Mouse (Mus musculus): ENCODE measurements around the gene Ppp1r9a. TPM values are rescaled to one million over a fixed set of nuclear protein-coding genes. Genes with fewer than 3 reads are reported as not detected.

The Ppp1r9a gene
- polyA plus RNA-seq, 2 experiments: 2.6 to 3.0 TPM

GRCm38 (mm10) chr6:5113734-5114133 lies 211.0 kb downstream of the Ppp1r9a start:
- H3K9me3 ChIP-seq (ENCODE audit: control insufficient read depth, low read length): no peaks in the 10 kb centered on the region
- 62% methylated on average over 5 of the region's 5 CpGs for WGBS (ENCODE audit: insufficient replicate concordance)
- no peak overlapping the region for H3K9ac ChIP-seq (replicated peaks)
- no peaks in the 10 kb centered on the region for H3K27me3 ChIP-seq (ENCODE audit: control insufficient read depth, insufficient read depth, low read length)
- H3K4me2 ChIP-seq (ENCODE audit: low read depth): no peak overlapping the region
- DNase-seq (ENCODE audit: low read depth in 3 of 3, low spot score in 3 of 3): no peak
- H3K36me3 ChIP-seq (replicated peaks; ENCODE audit: control insufficient read depth, insufficient read depth, low read depth): no peaks in the 10 kb centered on the region
- ATAC-seq (ENCODE audit: insufficient read depth): no peak
- no peak for TF ChIP-seq CTCF (IDR thresholded peaks at IDR 0.05; ENCODE audit: low read depth)
- no peak for TF ChIP-seq EP300 (IDR thresholded peaks at IDR 0.05; ENCODE audit: low read depth)
- no peak overlapping the region for H3K4me3 ChIP-seq (ENCODE audit: insufficient read depth in 1 of 2, low read depth in 2 of 2, low read length in 2 of 2)
- no peak overlapping the region for H3K27ac ChIP-seq
- H3K4me1 ChIP-seq (replicated peaks; ENCODE audit: control insufficient read depth in 2 of 2, insufficient read depth in 2 of 2, low read length in 1 of 2): peaks cover 0 to 10% of the 10 kb centered on the region in 2 experiments; a peak in 2 of 4 replicates

- Histone ChIP-seq H3K36me3 (replicated peaks; ENCODE audit: control insufficient read depth, insufficient read depth, low read depth) (no peaks in the 10 kb centered on the region), H3K9ac (replicated peaks) (no peak overlapping the region), H3K27me3 (ENCODE audit: control insufficient read depth, insufficient read depth, low read length) (no peaks in the 10 kb centered on the region), H3K4me3 (ENCODE audit: insufficient read depth in 1 of 2, low read depth in 2 of 2, low read length in 2 of 2) (no peak overlapping the region), H3K4me1 (replicated peaks; ENCODE audit: control insufficient read depth in 2 of 2, insufficient read depth in 2 of 2, low read length in 1 of 2) (peaks cover 0 to 8% of the 10 kb centered on the region in 2 experiments; a peak in 2 of 4 replicates), H3K27ac (no peak overlapping the region), H3K4me2 (ENCODE audit: low read depth) (no peak overlapping the region), H3K9me3 (ENCODE audit: control insufficient read depth, low read length) (no peaks in the 10 kb centered on the region)
- 73% methylated on average over 7 of the region's 7 CpGs for WGBS (ENCODE audit: insufficient replicate concordance)
- TF ChIP-seq EP300 (IDR thresholded peaks at IDR 0.05; ENCODE audit: low read depth) (no peak), CTCF (IDR thresholded peaks at IDR 0.05; ENCODE audit: low read depth) (no peak)
- DNase-seq (ENCODE audit: low read depth in 3 of 3, low spot score in 3 of 3) (no peak), ATAC-seq (ENCODE audit: insufficient read depth) (no peak)
Observed at GRCm38 (mm10) chr6:5114857-5115256, 212.1 kb downstream of the Ppp1r9a start.

DNA sequence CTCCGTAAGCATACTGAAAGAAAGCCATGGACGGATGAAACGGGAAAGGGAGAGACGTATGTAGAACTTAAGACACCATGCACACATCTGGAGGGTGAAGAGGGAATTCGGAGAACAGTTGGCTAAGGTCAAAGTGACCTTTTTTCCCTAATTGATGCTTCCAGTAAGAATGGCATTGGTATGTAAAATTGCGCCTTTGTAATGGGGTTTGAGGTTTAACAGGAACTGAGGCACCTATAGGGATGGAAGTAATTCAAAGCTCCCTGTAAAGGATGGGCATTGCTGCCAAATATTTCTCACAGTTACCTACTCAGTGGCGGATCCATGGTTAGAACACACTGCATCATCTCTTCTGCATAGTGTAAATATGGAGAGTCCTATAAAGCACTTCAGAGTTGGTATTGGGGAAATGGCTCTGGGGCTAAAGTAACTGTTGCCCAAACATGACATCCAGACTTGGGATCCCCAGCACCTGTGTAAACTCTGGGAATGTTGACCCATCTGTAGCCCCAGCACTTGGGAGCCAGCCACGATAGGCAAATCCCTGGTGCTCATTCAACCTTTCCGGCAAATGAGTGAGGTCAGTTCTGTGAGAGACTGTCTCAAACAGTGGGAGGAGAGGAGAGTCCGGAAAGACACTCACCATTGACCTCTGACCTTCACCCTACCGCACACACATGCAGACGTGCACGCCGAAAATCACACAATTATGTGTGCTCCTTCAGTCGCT lies 216.6 kb downstream of the Ppp1r9a start:
- Histone ChIP-seq H3K27me3 (ENCODE audit: control insufficient read depth, insufficient read depth, low read length) (no peaks in the 10 kb centered on the region), H3K27ac (no peak overlapping the region), H3K9ac (replicated peaks) (no peak overlapping the region), H3K4me3 (ENCODE audit: insufficient read depth in 1 of 2, low read depth in 2 of 2, low read length in 2 of 2) (no peak overlapping the region), H3K36me3 (replicated peaks; ENCODE audit: control insufficient read depth, insufficient read depth, low read depth) (no peaks in the 10 kb centered on the region), H3K9me3 (ENCODE audit: control insufficient read depth, low read length) (no peaks in the 10 kb centered on the region), H3K4me1 (replicated peaks; ENCODE audit: control insufficient read depth in 2 of 2, insufficient read depth in 2 of 2, low read length in 1 of 2) (no peaks in the 10 kb centered on the region; a peak in 1 of 4 replicates), H3K4me2 (ENCODE audit: low read depth) (no peak overlapping the region)
- no peak for DNase-seq (ENCODE audit: low read depth in 3 of 3, low spot score in 3 of 3)
- WGBS (ENCODE audit: insufficient replicate concordance): 82% methylated on average over 15 of the region's 15 CpGs
- no peak for ATAC-seq (ENCODE audit: insufficient read depth)
- TF ChIP-seq EP300 (IDR thresholded peaks at IDR 0.05; ENCODE audit: low read depth) (no peak), CTCF (IDR thresholded peaks at IDR 0.05; ENCODE audit: low read depth) (no peak)

- Histone ChIP-seq H3K4me3 (ENCODE audit: insufficient read depth in 1 of 2, low read depth in 2 of 2, low read length in 2 of 2) (no peak overlapping the region), H3K4me1 (replicated peaks; ENCODE audit: control insufficient read depth in 2 of 2, insufficient read depth in 2 of 2, low read length in 1 of 2) (no peaks in the 10 kb centered on the region; a peak in 1 of 4 replicates), H3K9ac (replicated peaks) (no peak overlapping the region), H3K9me3 (ENCODE audit: control insufficient read depth, low read length) (no peaks in the 10 kb centered on the region), H3K36me3 (replicated peaks; ENCODE audit: control insufficient read depth, insufficient read depth, low read depth) (no peaks in the 10 kb centered on the region), H3K27me3 (ENCODE audit: control insufficient read depth, insufficient read depth, low read length) (no peaks in the 10 kb centered on the region), H3K27ac (no peak overlapping the region), H3K4me2 (ENCODE audit: low read depth) (no peak overlapping the region)
- ATAC-seq (ENCODE audit: insufficient read depth) (no peak), DNase-seq (ENCODE audit: low read depth in 3 of 3, low spot score in 3 of 3) (no peak)
- 50% methylated on average over 3 of the region's 3 CpGs for WGBS (ENCODE audit: insufficient replicate concordance)
- TF ChIP-seq EP300 (IDR thresholded peaks at IDR 0.05; ENCODE audit: low read depth): no peak
- TF ChIP-seq CTCF (IDR thresholded peaks at IDR 0.05; ENCODE audit: low read depth): no peak
Observed at GRCm38 (mm10) chr6:5120229-5120628, 217.5 kb downstream of the Ppp1r9a start.

DNA sequence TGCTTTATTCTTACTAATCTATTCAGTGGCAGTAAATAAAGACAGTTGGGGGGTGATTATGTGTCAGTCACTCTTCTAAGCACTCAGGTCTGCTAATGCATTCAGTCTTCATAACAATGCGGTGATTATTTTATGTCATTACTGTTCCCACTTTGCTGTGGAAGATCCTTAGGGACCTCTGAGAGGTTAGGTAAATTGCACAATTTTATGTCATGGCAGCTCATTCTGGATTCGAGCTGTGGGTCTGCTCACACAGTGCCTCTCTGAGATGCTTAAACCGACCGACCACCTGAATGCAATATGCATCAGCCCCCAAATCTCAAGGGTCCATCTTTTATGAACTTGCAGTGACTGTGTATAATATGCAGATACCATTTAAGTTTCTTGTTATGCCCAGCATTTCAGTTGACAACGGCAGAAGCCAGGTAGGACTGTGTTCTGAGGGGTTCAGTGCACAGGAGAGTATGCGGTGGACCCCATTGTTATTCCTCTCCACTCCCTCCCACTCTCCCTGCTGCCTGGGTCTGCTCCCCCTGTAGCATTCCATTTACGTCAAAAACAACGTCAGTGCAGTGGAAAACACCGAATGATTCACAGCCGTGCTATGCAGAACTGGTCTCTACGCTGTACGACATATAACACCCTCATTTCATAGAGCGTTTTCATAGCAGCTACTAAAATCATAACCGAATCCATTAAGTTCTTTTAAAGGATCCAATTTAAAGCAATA lies 226.8 kb downstream of the Ppp1r9a start:
- no peak for DNase-seq (ENCODE audit: low read depth in 3 of 3, low spot score in 3 of 3)
- H3K36me3 ChIP-seq (replicated peaks; ENCODE audit: control insufficient read depth, insufficient read depth, low read depth): no peaks in the 10 kb centered on the region
- no peak overlapping the region for H3K4me2 ChIP-seq (ENCODE audit: low read depth)
- no peaks in the 10 kb centered on the region for H3K4me1 ChIP-seq (replicated peaks; ENCODE audit: control insufficient read depth in 2 of 2, insufficient read depth in 2 of 2, low read length in 1 of 2)
- no peak overlapping the region for H3K9ac ChIP-seq (replicated peaks)
- H3K9me3 ChIP-seq (ENCODE audit: control insufficient read depth, low read length): no peaks in the 10 kb centered on the region
- no peaks in the 10 kb centered on the region for H3K27me3 ChIP-seq (ENCODE audit: control insufficient read depth, insufficient read depth, low read length)
- ATAC-seq (ENCODE audit: insufficient read depth): no peak
- TF ChIP-seq CTCF (IDR thresholded peaks at IDR 0.05; ENCODE audit: low read depth): no peak
- no peak for TF ChIP-seq EP300 (IDR thresholded peaks at IDR 0.05; ENCODE audit: low read depth)
- no peak overlapping the region for H3K4me3 ChIP-seq (ENCODE audit: insufficient read depth in 1 of 2, low read depth in 2 of 2, low read length in 2 of 2)
- 79% methylated on average over 14 of the region's 14 CpGs for WGBS (ENCODE audit: insufficient replicate concordance)
- H3K27ac ChIP-seq: no peak overlapping the region
